Mouse (Mus musculus): ENCODE results near the gene Slc22a23.
"Not testable (repeated sequence)": the region's sequence is repeated elsewhere in the genome, so short reads cannot be mapped to it uniquely, and the experiment has no call there.

Gene Slc22a23

DNA sequence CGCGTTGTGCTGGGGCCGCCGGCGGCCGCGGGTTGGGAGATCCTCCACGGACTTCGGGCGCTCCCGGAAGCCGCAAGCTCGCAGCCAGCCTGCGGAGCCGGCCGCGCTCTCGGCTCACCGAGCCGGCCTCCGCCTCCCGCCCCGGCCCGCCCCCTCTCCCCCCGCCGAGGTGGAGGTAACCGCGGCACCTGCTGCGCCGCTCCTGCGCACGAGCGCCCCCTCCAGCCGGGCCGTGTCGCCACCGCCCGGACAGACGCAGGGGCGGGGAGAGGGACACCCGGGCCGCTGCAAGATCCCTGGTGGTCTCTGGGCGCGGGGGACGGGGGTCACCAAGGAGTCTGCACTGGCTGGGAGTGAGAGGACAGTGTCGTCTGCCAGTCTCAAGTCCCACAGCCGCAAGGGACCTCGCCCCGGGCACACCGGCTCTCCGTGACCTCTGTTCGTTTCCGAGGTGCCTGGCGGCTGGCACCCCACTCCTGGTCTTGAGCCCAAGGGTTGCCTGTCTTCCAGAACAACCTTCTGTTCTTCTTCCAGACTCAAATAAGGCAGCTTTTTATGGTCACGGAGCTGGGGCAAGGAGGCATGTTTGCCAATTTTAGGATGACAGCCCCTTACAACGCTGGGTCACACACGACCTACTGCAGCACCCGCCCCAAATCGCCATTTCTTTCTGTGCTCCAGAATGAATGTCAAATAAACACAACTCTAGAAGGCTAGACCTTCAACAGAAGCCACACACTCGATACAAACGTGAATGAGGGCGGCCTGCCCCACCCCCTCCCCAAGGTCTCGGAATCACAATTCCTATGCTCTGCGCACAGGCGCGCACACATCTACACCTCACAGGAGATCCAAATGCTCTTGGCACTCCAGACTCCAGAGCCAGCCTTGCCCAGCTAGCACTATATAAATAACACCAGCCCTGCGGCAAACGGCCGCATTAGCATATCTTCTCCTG lies at the start of gene Slc22a23:
Gene Slc22a23, minus strand, starts transcription at position 55 of the 958 bp plus-strand sequence.
- DNase-seq (ENCODE audit: low spot score): no peak

DNA sequence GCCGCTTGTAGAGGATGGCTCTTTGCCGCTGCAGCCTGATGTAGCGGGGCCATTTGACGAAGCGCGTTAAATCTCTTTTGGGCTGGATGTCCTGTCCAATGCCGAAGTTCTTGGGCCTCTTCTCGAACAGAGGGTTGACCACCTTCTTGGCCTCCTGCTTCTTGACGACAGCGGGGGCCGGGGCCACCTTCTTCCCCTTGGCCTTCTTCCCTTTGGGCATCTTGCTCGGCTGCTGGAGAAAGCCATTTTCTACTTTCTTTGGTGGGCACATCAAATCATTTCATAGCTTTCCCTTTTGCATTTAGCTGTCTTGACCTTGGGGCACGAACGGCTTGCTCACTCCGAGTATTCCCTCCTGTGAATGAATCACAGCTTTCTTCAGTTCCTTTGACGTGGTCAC lies 49.3 kb upstream of the Slc22a23 start:
- not testable (repeated sequence) for DNase-seq (ENCODE audit: low spot score)

DNA sequence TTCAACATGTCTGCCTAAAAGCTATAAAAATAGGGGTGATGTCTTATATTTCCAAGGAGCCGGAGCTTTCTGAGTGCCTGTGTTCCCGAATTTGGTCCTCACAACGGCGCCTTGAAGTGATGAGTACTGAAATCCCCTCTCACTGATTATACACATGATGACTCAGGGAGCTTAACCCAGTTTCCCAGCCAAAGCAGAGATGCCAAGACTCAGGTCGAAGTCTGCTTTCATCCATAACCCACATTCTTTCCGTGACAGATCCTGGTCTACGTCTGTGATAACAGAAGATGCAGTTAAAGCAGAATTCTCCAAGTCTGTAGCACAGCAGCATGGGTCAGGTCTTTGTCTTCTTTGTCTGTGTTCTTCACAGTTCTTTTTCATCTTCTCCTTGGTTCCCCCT lies 47.4 kb upstream of the Slc22a23 start:
- no peak for DNase-seq (ENCODE audit: low spot score)

DNA sequence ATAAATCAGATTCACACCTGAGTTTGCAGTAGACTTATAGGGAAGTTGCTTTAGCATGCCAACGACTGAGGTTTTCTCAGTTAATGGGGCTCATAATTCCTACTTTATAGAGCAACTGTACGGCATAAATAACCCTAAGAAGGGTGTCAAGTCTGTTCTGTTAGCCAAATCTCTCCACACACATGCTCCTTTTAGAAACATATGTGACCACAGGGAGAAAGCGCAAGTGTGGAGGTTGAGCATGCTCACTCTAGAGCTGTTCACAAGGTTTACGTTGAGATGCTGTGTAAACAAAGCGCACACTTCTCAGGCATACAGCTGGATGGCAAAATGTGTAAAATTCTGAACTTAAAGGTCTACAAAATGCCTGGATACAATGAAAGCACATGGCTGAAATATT lies 43.2 kb upstream of the Slc22a23 start:
- DNase-seq (ENCODE audit: low spot score): no peak

DNA sequence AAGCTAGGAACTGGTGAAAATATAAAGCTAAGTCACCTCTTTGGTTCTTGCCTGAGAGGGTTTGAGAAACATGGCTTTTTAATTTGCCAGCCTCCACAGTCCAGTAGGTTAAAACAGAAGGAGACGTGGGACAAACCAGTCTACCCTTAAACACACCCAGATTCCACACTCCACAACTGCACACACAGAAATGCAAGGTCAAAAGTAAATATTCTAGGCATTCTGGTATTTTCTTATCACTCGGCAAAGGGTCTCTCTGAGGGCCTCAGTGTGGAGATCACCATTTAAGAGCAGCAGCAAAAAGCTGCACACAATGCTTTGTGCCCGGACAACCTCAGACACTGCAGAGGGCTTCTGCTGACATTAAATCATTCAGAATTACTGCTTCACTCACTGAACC lies 38.4 kb upstream of the Slc22a23 start:
- DNase-seq (ENCODE audit: low spot score): no peak

DNA sequence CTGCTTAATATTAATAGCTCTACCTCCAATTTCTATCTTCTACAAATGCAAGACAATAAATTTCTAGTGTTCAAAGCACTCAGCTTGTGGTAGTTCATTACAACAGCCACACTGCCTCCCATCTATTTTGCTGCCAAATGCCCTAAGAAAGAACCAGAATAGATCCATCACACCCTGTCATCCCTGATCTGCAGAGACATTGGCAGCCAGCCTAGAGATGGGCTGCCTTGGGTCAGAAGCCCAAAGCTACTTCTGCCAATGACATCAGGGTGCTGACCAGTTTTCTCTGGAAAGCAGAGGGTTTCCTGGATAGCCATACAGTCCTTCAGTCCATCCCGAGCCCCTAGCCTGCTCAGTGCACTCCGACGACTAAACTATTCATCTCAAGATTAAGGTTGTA lies 33.9 kb upstream of the Slc22a23 start:
- DNase-seq (ENCODE audit: low spot score): no peak

DNA sequence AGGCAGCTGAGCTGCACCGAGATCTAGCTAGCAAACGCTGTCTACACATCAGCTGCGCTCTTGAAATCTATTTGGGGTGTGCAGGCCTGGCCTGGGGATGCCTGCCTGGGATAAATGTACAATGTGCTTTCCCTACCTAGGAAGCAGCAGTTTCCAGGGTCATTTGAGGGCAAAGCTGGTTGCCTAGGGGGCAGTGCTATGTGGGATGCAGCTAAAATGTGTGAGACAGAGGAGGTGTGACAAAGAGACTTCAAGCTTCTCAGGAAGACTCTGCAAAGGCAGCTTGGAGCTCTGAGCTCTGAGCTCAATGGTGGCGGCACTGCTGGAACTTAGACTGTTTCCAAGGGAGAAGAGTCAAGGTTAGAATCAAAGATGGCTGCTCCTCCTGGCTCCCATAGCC lies 30.2 kb upstream of the Slc22a23 start:
- DNase-seq (ENCODE audit: low spot score): no peak

DNA sequence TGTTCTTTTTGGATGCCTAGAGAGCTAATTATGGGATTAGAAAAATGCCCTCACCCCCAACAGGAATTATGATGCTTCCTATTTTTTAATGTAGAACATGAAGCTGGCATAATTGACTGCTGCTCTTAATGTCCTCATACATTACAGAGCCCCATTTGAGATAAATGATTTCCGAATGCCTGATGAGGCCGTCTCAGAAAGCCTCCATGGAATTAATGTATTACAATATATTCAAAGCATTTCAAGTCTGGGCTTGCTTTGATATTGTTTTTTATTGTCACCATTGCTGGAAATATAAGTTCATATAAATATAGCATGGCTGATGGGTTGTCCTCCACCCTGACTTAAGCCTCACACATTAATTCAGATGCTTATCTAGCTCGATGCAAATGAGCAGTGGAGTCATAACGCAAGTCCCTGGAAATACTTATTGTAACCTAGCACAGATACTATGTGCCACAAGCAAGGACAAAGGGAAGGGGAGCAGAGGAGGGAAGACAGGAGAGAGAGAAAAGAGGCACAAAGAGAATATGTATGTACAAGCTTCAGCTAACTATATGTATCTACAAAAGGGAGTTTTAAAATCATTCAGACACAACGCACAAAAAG lies 28.0 kb upstream of the Slc22a23 start:
- no peak for DNase-seq (ENCODE audit: low spot score)

DNA sequence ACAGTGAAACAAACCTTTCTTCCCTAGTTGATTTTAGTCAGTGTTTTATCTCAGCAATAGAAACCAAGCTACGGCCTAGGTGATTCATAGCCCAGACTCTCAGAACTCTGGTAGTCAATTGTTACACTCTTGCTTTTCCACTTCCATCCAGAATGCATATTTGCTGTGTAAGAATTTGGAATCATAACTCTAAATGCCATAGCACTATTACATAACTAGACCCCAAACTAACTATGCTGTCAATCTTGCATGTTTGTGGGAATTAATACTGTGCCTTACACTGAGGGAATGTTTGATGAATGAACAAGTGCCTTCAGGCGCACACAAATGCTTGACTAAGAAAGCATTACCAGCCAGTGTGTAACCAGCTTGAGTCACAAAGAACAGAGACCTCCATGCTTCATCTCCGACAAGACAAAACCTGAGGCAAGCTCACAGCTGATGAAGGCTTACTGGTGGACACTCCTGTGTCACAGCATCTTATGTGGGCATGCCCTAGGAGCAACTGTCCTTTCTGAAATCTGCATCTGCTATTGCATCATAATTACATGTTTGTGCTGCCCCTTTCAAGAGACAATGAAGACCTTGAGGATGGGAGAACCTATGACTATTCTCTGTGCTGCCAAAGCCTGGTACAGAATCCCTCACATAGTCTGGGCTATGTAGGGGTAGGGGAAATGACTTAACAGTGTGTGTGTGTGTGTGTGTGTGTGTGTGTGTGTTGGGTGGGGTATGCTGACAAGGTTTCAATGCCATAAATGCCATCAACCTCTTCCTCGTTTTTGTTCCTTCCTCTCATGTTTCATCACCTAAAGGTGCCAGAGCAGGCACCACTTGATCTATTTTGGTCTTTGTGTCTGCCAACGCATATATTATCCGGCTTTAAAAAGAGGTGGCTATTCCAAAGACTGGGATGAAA lies 27.2 kb upstream of the Slc22a23 start:
- DNase-seq (ENCODE audit: low spot score): no peak

DNA sequence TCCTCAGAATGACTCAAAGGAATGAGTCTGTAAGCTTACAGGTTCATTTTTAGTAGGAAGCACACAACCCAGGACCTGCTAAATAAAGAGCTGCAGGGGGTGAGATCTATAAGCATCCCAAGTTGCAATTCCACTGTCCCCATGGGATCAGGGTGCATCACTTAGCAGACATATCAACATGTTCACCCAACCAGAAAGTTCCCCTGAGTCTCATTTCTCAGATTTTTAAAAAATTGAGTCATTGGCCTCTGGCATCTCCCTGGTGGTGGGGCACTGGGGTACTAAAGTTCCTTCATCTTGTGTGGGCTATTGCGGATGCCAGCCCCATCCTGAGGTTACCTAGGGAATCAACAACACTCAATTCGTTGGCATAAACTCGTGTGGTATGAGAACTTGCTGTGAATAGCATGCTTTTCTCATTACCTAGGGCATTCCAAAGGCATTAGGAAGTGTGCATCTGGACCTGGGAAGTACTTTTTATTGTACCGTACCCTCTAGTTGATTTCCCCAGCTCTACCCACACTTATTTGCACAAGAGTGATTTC lies 25.4 kb upstream of the Slc22a23 start:
- DNase-seq (ENCODE audit: low spot score): no peak

DNA sequence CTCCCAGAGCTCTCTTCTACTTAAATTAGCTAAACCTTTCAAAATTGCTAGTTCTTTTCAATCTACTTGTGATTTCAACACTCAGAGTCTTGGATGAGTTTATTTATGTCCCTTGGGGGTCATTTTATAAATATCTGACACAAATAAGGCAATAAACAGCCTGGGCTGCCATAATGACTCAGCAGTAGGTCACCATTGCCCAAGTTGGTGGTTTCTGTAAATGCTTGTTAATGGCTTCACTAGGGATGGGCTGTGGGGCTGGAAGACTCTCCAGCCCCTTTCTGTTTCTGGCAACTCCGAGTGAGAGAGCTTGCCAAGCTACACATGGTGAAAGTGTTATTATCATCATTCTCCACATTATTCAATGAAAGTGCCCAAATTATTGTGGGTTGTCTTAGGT lies 20.2 kb upstream of the Slc22a23 start:
- no peak for DNase-seq (ENCODE audit: low spot score)

DNA sequence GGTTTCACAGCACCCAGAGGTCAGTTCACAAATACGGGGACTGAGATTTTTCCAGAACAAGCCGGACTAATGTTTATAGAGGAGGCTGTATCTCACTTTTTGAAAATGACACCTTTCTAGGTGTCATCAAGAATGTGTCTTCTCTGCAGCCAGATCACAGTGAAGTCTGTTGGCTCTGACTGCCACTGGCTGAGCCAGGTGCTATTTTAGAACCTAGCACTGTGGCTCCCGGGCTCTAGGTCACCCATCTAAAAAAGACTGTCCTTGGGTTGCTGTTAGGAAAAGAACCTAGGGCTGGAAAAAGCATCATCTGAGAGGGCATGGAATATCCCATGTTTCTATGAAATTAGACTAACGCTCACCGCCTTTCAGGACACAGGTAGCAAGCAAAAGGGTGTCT lies 10.7 kb upstream of the Slc22a23 start:
- no peak for DNase-seq (ENCODE audit: low spot score)

DNA sequence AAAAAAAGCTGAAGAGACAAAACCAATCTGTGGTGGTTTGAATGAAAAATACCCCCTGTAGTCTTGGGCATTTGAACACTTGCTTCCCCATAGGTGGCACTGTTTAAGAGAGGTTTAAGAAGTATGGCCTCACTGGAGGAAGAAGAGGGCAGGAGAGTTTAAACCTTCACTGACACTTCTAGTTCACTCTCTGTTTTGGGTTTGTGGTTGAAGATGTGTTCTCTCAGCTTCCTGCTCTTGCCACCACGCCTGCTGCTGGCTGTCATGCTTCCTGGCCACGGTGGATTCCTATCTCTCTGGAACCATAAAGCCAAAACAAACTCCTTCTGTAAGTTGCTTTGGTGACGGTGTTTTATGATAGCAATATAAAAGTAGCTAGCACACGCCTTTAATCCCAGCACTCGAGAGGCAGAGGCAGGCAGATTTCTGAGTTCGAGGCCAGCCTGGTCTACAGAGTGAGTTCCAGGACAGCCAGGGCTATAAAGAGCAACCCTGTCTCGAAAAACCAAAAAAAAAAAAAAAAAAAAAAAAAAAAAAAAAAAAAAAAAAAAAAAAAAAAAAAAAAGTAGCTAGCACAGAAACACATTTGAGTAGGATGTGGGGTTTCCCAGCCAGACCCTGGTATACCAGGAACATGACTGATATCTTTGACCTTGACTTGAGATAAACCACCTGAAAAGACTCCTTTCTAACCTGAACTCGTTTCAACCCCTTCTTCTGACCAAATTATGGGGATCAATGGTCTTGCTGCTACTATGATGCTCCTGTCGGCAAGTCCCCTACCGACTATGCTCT lies 10.0 kb upstream of the Slc22a23 start:
- no peak for DNase-seq (ENCODE audit: low spot score)

DNA sequence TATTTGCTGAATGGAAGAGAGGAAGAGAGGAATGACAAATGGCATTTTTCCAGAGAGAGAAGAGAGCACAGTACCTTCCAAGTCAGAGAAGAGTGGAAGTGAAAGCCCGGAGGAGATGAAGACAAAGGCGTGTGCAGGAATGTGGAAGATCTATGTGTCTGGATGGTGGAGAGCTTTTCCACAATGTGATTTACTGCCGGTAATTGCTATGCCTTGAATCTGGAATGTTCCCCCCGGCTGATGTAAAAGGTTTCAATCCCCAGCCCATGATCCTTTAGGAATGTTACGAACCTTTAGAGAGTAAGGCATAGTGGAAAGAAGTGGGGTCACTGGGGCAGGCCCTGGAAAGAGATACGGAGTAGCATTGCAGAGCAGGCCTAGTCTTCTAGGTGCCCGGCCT lies 8.3 kb upstream of the Slc22a23 start:
- no peak for DNase-seq (ENCODE audit: low spot score)

DNA sequence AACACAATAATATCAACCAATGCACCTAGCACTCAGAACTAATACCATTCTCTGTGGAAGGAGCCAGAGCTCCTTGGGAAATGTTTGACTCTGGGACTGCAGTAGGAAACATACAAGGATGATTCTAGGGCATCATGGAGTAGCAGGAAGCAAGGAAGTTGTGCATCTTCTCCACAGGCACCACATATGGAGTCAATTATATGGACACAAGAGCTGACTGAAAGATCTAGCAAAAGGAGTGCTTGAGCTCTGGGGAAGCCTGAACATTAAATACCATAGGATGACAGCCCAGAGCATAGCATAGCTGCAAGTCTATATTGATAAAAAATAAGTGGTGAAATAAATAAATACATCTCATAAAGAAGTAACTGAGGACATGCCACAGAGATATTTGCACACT lies 6.5 kb upstream of the Slc22a23 start:
- DNase-seq (ENCODE audit: low spot score): no peak

DNA sequence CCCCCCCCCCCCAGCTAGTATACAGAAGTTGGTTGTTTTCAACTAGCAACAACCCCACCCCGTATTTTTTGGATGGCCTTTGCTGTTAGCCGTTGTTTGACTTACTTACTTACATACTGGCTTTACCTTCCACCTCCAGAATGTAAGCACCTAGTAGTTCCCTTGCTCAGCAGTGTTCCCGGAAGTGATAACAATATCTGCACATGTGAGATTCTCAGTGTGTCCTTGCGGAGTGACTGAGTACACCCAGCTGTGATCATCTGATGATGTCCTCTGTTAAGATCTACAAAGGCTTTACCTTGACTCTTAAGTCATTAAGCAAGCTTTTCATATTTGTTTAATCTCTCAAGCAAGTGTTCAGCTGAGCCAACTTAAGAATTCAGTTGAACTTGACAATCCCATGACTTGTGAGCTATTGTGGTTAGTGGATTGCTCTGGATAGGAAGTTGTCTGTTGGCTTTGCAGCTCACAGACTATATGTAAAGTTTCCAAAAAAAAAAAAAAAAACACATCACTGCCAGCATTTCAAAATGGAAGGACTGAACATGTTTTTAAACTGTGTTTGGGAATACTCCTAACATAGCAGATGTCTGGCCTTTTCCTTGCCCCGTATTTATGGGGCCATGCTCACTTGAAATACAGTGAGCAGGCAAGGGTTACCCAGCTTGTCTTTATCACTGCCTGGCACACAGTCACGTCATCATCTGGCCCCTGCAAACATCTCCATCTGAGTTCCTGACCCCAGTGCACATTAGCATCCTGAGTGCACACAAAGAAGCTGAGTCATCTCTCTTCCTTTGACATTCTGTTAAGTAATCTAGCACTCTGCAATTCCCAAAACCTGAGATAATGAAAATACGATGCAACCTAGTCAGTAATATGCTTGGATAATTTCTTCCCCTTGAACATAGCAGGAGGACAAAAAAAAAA lies 3.2 kb upstream of the Slc22a23 start:
- no peak for DNase-seq (ENCODE audit: low spot score)

DNA sequence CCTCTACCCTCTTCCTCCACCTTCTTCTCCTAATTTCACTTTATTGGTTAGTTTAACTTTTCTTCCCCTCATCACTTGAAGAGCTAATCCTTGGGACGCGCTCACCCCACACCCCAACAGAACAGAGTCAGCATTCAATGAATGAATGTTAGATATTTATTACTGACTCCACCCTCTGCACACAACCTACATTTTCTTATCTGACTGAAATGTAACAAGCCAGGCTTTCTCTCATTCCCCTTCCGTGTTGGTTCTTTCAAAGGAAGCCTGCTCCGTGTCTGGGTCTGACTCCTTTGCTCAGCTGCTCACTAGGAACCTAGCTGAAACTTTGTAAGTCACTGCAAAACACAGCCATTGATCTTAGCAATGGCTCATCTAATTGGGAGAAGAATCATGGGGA lies 1.8 kb upstream of the Slc22a23 start:
- no peak for DNase-seq (ENCODE audit: low spot score)

DNA sequence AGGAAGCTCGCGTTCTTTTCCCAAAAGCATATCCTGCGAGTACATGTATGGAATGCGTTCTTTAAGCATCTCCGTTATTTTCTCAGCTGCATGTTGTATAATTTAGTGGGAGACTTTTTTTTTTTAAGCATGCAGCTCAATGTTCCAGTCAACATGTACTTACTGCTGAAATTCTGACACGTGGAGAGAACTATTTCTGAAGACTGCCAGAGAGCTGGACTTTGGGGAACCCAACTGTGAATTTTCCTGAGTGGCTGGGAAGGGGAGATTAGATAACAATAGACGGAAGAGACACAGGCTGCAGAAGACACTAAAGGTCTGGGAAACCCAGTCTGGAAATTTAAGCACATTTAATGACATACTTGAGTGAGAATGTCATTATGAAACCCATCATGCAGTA lies 1.3 kb upstream of the Slc22a23 start:
- no peak for DNase-seq (ENCODE audit: low spot score)

DNA sequence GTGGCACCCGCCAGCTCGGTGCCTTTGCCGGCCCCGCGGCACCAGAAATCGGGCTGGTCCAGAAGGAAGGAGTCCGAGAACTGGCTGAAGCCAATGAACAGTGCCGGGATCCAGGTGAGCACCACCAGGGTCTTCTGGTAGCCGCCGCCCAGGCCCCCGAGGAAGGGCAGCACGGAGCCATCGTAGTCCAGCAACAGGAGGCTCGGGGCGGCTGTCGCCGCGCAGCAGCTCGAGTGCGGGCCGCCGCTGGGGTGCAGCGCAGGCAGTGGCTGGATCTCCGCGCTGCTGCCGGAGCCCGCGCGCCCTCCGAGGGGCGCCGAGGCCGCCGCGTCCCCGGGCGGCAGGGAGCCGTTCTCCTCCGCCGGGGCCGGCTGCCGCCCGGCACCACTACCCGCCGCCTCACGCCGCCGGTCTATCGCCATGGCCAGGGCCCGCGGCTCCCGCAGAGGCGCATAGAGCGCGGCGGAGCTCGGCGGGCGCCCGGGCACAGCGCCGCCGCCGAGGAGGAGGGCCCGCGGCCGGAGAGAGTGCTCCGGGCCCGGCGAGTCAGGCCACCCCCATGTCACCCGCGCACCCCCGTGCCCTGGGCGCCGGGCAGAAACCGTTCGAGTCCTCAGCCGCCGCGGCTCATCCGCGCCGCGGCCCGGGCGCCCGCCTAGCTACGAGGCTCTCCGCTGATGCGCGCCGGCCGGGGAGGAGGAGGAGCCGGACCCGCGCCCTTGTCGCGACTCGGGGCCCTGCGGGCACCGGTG lies 430 bp downstream of the Slc22a23 start:
- DNase-seq (ENCODE audit: low spot score): no peak

All from layer of hippocampus, adult 9-10 months (tissue).